Mouse (Mus musculus) E14TG2a.4 (cell line): ENCODE results near the gene Amdhd2.

Source experiments
- CTCF ChIP-seq: conservative IDR thresholded peaks from 2 replicates; pipeline ENCODE4 v1.5.1; 2014; ENCODE audit warnings: low read length
- NANOG ChIP-seq: IDR thresholded peaks from 2 replicates; pipeline ENCODE4 v1.6.1; 2014; ENCODE audit warnings: borderline replicate concordance, low read length, mixed read lengths

DNA sequence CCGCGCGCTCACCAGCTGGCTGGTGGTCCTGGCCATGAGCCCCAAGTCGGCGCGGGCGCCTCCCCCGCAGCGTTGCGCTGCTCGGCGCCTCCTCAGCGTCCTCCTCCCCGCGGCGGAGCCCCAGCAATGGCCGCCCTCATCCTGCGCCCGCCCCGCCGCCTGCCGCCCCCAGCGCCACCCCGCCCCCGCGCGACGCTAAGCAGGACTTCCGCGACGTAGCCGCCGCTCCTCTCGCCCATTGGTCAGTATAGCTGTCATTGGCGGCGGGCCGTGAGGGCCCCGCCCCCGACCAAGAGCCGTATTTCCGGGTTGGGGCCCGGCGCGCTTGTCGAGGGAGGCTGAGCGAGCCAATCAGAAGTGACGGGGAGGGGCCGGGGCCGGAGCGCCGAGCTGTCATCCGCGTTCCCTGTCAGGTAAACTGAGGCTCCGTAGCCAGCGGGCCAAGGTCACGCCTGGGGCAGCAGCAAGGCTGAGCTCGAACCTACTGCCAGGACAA, 22.1 kb downstream of the Amdhd2 start:
- no peak for TF ChIP-seq NANOG
- TF ChIP-seq CTCF = no peak
